Mouse (Mus musculus): Measurements from ENCODE around the gene Llgl2.

- TF ChIP-seq CTCF (IDR thresholded peaks at IDR 0.05; ENCODE audit: low read depth, low read length): no peak
- TF ChIP-seq POLR2AphosphoS5 (IDR thresholded peaks at IDR 0.05; ENCODE audit: insufficient replicate concordance, low read depth, low read length): no peak
- no peak for TF ChIP-seq TAL1 (conservative IDR thresholded peaks at IDR 0.05; ENCODE audit: low read depth, low read length)
- no peak for TF ChIP-seq GATA1 (IDR thresholded peaks at IDR 0.05; ENCODE audit: borderline replicate concordance, low read length)
Measured at GRCm38 (mm10) chr11:115837606-115838345, 13.9 kb downstream of the Llgl2 start.

All from G1E (cell line).